Mouse (Mus musculus): Measurements from ENCODE around the gene Hcrtr1.

The Hcrtr1 gene

GRCm38 (mm10) chr4:130139214-130139492 is at the start of gene Hcrtr1:
Hcrtr1 (minus strand) TSS chr4:130139359.
- DNase-seq (ENCODE audit: low read depth) = no peak

- DNase-seq (ENCODE audit: low read depth) = peak; percentile 97
Measured at GRCm38 (mm10) chr4:130188806-130189297, 49.7 kb upstream of the Hcrtr1 start.

- DNase-seq (ENCODE audit: low read depth) = peak; percentile 85
Measured at GRCm38 (mm10) chr4:130186891-130187290, 47.7 kb upstream of the Hcrtr1 start.

GRCm38 (mm10) chr4:130186450-130186849 is 47.3 kb upstream of the Hcrtr1 start:
- no peak for DNase-seq (ENCODE audit: low read depth)

- no peak for DNase-seq (ENCODE audit: low read depth)
Measured at GRCm38 (mm10) chr4:130183879-130184278, 44.7 kb upstream of the Hcrtr1 start.

- DNase-seq (ENCODE audit: low read depth) = no peak
Measured at GRCm38 (mm10) chr4:130183023-130183422, 43.9 kb upstream of the Hcrtr1 start.

GRCm38 (mm10) chr4:130181886-130182285 is 42.7 kb upstream of the Hcrtr1 start:
- no peak for DNase-seq (ENCODE audit: low read depth)

GRCm38 (mm10) chr4:130180909-130181602 is 41.9 kb upstream of the Hcrtr1 start:
- DNase-seq (ENCODE audit: low read depth) = peak; percentile 45

GRCm38 (mm10) chr4:130179876-130180275 is 40.7 kb upstream of the Hcrtr1 start:
- DNase-seq (ENCODE audit: low read depth) = no peak

GRCm38 (mm10) chr4:130177536-130177935 is 38.4 kb upstream of the Hcrtr1 start:
- DNase-seq (ENCODE audit: low read depth) = no peak

- peak; percentile 88 for DNase-seq (ENCODE audit: low read depth)
Measured at GRCm38 (mm10) chr4:130177087-130177486, 37.9 kb upstream of the Hcrtr1 start.

- no peak for DNase-seq (ENCODE audit: low read depth)
Measured at GRCm38 (mm10) chr4:130176156-130176720, 37.1 kb upstream of the Hcrtr1 start.

- no peak for DNase-seq (ENCODE audit: low read depth)
Measured at GRCm38 (mm10) chr4:130175072-130175711, 36.0 kb upstream of the Hcrtr1 start, which contains the start of gene Tinagl1. Tinagl1 (minus strand) TSS chr4:130175122.

- no peak for DNase-seq (ENCODE audit: low read depth)
Measured at GRCm38 (mm10) chr4:130174335-130175031, 35.3 kb upstream of the Hcrtr1 start.

- no peak for DNase-seq (ENCODE audit: low read depth)
Measured at GRCm38 (mm10) chr4:130173911-130174311, 34.8 kb upstream of the Hcrtr1 start.

- peak; percentile 16 for DNase-seq (ENCODE audit: low read depth)
Measured at GRCm38 (mm10) chr4:130173060-130173822, 34.1 kb upstream of the Hcrtr1 start.

GRCm38 (mm10) chr4:130171951-130172765 is 33.0 kb upstream of the Hcrtr1 start:
- no peak for DNase-seq (ENCODE audit: low read depth)

GRCm38 (mm10) chr4:130170362-130170761 is 31.2 kb upstream of the Hcrtr1 start:
- no peak for DNase-seq (ENCODE audit: low read depth)

- DNase-seq (ENCODE audit: low read depth) = no peak
Measured at GRCm38 (mm10) chr4:130169411-130169971, 30.3 kb upstream of the Hcrtr1 start.

- peak; percentile 87 for DNase-seq (ENCODE audit: low read depth)
Measured at GRCm38 (mm10) chr4:130168280-130169183, 29.4 kb upstream of the Hcrtr1 start.
